Mouse (Mus musculus) kidney, embryonic 16.5 days (tissue): Measurements from ENCODE around the gene Acss2. TPM values are rescaled to one million over a fixed set of nuclear protein-coding genes. Genes with fewer than 3 reads are reported as not detected.
A peak's percentile ranks its signal among the peaks of the same experiment; 100 is the strongest.

Source experiments
- ATAC-seq: fragments of 200-750 bp; cut with Nextera tagmentation; 2 replicates; pipeline ENCODE4 v1.8.0; 2017; ENCODE audit warnings: moderate TSS enrichment; ENCODE audit not compliant: low FRiP score, low TSS enrichment
- H3K27ac ChIP-seq: fragments of 300-500 bp; sonication (generic); 2 replicates; pipeline ENCODE4 v1.5.1; 2014; ENCODE audit warnings: low read length
- H3K27me3 ChIP-seq: fragments of 300-500 bp; sonication (generic); 2 replicates; pipeline ENCODE4 v1.6.1; 2014; ENCODE audit warnings: low read length, control low read depth, mixed read lengths; ENCODE audit not compliant: insufficient read depth
- H3K36me3 ChIP-seq: fragments of 300-500 bp; sonication (generic); 2 replicates; pipeline ENCODE4 v1.6.1; 2014; ENCODE audit warnings: low read length, control low read depth, mixed read lengths; ENCODE audit not compliant: insufficient read depth
- H3K4me1 ChIP-seq: fragments of 300-500 bp; sonication (generic); 2 replicates; pipeline ENCODE4 v1.6.1; 2014; ENCODE audit warnings: low read length, control low read depth, mixed read lengths; ENCODE audit not compliant: insufficient read depth
- H3K4me2 ChIP-seq: fragments of 300-500 bp; sonication (generic); replicated peaks from 2 replicates; pipeline ENCODE4 v1.6.1; 2014; ENCODE audit warnings: low read depth, low read length
- H3K4me3 ChIP-seq: fragments of 300-500 bp; sonication (generic); 2 replicates; pipeline ENCODE4 v1.5.1; 2014; ENCODE audit warnings: mild to moderate bottlenecking, low read length
- H3K9ac ChIP-seq: fragments of 300-500 bp; sonication (generic); replicated peaks from 2 replicates; pipeline ENCODE4 v1.6.1; 2014; ENCODE audit warnings: low read length
- H3K9me3 ChIP-seq: fragments of 300-500 bp; sonication (generic); 2 replicates; pipeline ENCODE4 v1.6.1; 2016; ENCODE audit warnings: low read length, control low read depth
- WGBS: fragments of 180-500 bp; shearing (Covaris S2); extraction: QIAGEN DNeasy Blood & Tissue Kit; methylation state at CpG from one replicate; pipeline ENCODE4 v1.1.7; 2014; 5-methylcytosine and 5-hydroxymethylcytosine counted together
- polyA plus RNA-seq: library from polyadenylated mRNA; unstranded; fragments of >200 nt; fragmentation: Nextera tagmentation; extraction: Ambion mirVana; gene quantifications from 2 replicates; pipeline ENCODE4 v1.2.1, GENCODE M21; 2015

Acss2 gene
- 14.7 and 16.0 TPM in 2 replicates for polyA plus RNA-seq

GRCm38 (mm10) chr2:155517455-155518423 lies at the start of gene Acss2, which contains the start of gene Ggt7:
Gene Acss2 (plus strand): TSS chr2:155517948.
Gene Ggt7 (minus strand): TSS chr2:155518237.
- H3K9me3 ChIP-seq, result no peaks in the 10 kb centered on the region
- H3K27me3 ChIP-seq, result peaks cover 15% of the 10 kb centered on the region
- H3K4me2 ChIP-seq, result peak within 1 kb of the TSS; percentile 95
- no peaks in the 10 kb centered on the region for H3K36me3 ChIP-seq
- H3K27ac ChIP-seq, result peak within 1 kb of the TSS; percentile 18; the same call in 1 of the 2 replicates
- 3% methylated on average over 70 of the region's 70 CpGs for whole genome bisulfite sequencing
- H3K9ac ChIP-seq, result peak within 1 kb of the TSS; percentile 74
- H3K4me1 ChIP-seq, result peaks cover 23% of the 10 kb centered on the region
- ATAC-seq, result peak; percentile 99
- H3K4me3 ChIP-seq, result peak within 1 kb of the TSS; percentile 65

- Histone ChIP-seq H3K9me3 (no peaks in the 10 kb centered on the region), H3K4me3 (peak overlapping the region; percentile 91), H3K36me3 (no peaks in the 10 kb centered on the region), H3K9ac (peak overlapping the region; percentile 99), H3K4me2 (peak overlapping the region; percentile 78), H3K27ac (peak overlapping the region; percentile 89), H3K4me1 (peaks cover 15% of the 10 kb centered on the region), H3K27me3 (no peaks in the 10 kb centered on the region)
- WGBS, result 1% methylated on average over 51 of the region's 71 CpGs
- peak; percentile 76 for ATAC-seq
Observed at GRCm38 (mm10) chr2:155472671-155473569, 44.8 kb upstream of the Acss2 start.

- Histone ChIP-seq H3K36me3 (no peaks in the 10 kb centered on the region), H3K4me3 (peak within 1 kb of the TSS; percentile 91), H3K9ac (peak within 1 kb of the TSS; percentile 99), H3K9me3 (no peaks in the 10 kb centered on the region), H3K4me2 (peak within 1 kb of the TSS; percentile 78), H3K4me1 (peaks cover 15% of the 10 kb centered on the region), H3K27ac (peak within 1 kb of the TSS; percentile 89), H3K27me3 (no peaks in the 10 kb centered on the region)
- 0% methylated on average over 38 of the region's 72 CpGs for WGBS
- peak; percentile 88 for ATAC-seq
Observed at GRCm38 (mm10) chr2:155473570-155474088, 44.1 kb upstream of the Acss2 start, which contains the start of gene Ncoa6. Gene Ncoa6 (minus strand): TSS chr2:155473894.

GRCm38 (mm10) chr2:155482021-155482420 lies 35.7 kb upstream of the Acss2 start:
- H3K36me3 ChIP-seq, result no peaks in the 10 kb centered on the region
- H3K27me3 ChIP-seq, result no peaks in the 10 kb centered on the region
- no peak overlapping the region for H3K4me2 ChIP-seq
- no peak overlapping the region for H3K9ac ChIP-seq
- no peak for ATAC-seq
- no peaks in the 10 kb centered on the region for H3K4me1 ChIP-seq
- WGBS, result 51% methylated on average over 3 of the region's 3 CpGs
- no peak overlapping the region for H3K27ac ChIP-seq
- no peak overlapping the region for H3K4me3 ChIP-seq
- 0 out of 2 replicates have a peak, but pooled peaks cover 7% of the 10 kb centered on the region for H3K9me3 ChIP-seq

- no peak for ATAC-seq
- Histone ChIP-seq H3K9me3 (no peaks in the 10 kb centered on the region), H3K36me3 (no peaks in the 10 kb centered on the region), H3K4me1 (no peaks in the 10 kb centered on the region), H3K4me2 (no peak overlapping the region), H3K9ac (no peak overlapping the region), H3K27ac (no peak overlapping the region), H3K27me3 (no peaks in the 10 kb centered on the region), H3K4me3 (no peak overlapping the region)
- 92% methylated on average over 6 of the region's 6 CpGs for WGBS
Observed at GRCm38 (mm10) chr2:155490998-155491397, 26.8 kb upstream of the Acss2 start.

- Histone ChIP-seq H3K4me1 (no peaks in the 10 kb centered on the region), H3K4me3 (no peak overlapping the region), H3K9me3 (no peaks in the 10 kb centered on the region), H3K27me3 (no peaks in the 10 kb centered on the region), H3K27ac (no peak overlapping the region), H3K36me3 (no peaks in the 10 kb centered on the region), H3K4me2 (no peak overlapping the region), H3K9ac (no peak overlapping the region)
- 63% methylated on average over 7 of the region's 7 CpGs for WGBS
- ATAC-seq, result no peak
Observed at GRCm38 (mm10) chr2:155502596-155502995, 15.2 kb upstream of the Acss2 start.

GRCm38 (mm10) chr2:155504440-155505355 lies 13.1 kb upstream of the Acss2 start:
- H3K4me2 ChIP-seq, result no peak overlapping the region
- H3K27me3 ChIP-seq, result no peaks in the 10 kb centered on the region
- no peak overlapping the region for H3K4me3 ChIP-seq
- no peaks in the 10 kb centered on the region for H3K9me3 ChIP-seq
- H3K36me3 ChIP-seq, result no peaks in the 10 kb centered on the region
- H3K4me1 ChIP-seq, result no peaks in the 10 kb centered on the region
- no peak overlapping the region for H3K9ac ChIP-seq
- ATAC-seq, result no peak
- 55% methylated on average over 13 of the region's 13 CpGs for WGBS
- H3K27ac ChIP-seq, result no peak overlapping the region

GRCm38 (mm10) chr2:155505811-155506210 lies 11.9 kb upstream of the Acss2 start:
- 93% methylated on average over 9 of the region's 9 CpGs for WGBS
- Histone ChIP-seq H3K4me2 (no peak overlapping the region), H3K36me3 (no peaks in the 10 kb centered on the region), H3K4me3 (no peak overlapping the region), H3K4me1 (no peaks in the 10 kb centered on the region), H3K9me3 (no peaks in the 10 kb centered on the region), H3K27ac (no peak overlapping the region), H3K27me3 (no peaks in the 10 kb centered on the region), H3K9ac (no peak overlapping the region)
- no peak for ATAC-seq
